In the genomic region with DNA sequence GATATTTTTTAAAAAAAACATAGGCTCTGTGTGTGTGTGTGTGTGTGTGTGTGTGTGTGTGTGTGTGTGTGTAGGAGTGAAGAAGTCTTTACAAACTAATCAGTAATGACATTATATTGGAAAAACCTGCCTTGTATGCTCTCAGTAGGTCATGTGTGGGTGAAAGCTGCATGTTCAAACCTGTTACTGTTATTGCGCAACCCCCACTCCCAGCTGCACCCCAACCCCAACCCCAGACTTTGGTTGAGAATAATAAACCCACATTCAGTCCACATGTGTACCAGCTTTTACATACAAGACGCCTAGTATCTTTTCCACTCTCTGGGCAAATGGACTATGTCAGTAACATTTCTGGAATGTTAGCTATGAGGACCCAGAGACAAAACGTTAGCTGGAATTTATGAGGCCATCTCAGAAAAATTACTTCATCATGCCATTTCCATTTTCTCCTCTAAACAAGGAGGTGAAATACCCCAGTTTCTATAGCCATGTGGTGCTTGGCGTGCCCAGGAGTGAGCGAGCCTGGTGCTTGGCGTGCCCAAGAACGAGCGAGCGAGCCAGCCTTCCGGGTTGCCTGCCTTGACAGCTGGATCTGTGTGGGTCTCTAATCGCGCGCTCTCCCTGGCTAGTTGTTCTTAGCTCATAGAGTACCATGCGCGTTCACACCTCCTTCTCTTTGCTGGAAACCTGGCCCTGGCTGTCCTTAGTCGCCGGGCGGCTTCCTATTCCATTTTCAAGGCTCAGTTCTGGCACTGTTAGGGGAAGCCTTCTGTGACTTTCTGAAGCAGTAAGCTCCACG, we compare ENCODE assay signal across 15 mouse cellular contexts. TPM values are rescaled to one million over a fixed set of nuclear protein-coding genes. Genes with fewer than 3 reads are reported as not detected.
DNase-seq lines count a peak whose midpoint lies in the region; ATAC-seq and TF ChIP-seq lines count a peak whose summit lies in the region.
"Had no signal": no experiment of that assay in that cellular context is flagged by ENCODE, and none has a peak within 500 bp of the region (broad histone marks: within the 10 kb centered on the region; RNA-seq: fewer than 3 reads in every experiment).

No protein-coding gene starts in this region.

- peak; percentile 38 for DNase-seq in gastrocnemius, adult 2 months
- no peak for DNase-seq in gastrocnemius, postnatal 14 days
- DNase-seq in kidney, postnatal 0 days (ENCODE audit: low spot score): peak; percentile 43
- DNase-seq in kidney, adult 2 months: no peak
- DNase-seq in left cerebral cortex, postnatal 14 days (ENCODE audit: low spot score in 2 of 2): no peak
- DNase-seq: cerebellum, postnatal 25 days; kidney, postnatal 36 days; lung, adult 18-20 months; thymus, postnatal 25 days had no signal

- H3K79me2 ChIP-seq in myocyte (ENCODE audit: control insufficient read depth, insufficient read depth): no peaks in the 10 kb centered on the region

- H3K4me1 ChIP-seq in kidney, postnatal 0 days (replicated peaks; ENCODE audit: insufficient read depth, low read length): no peaks in the 10 kb centered on the region
- no peaks in the 10 kb centered on the region for H3K4me1 ChIP-seq in kidney, adult 2 months (ENCODE audit: control insufficient read depth, insufficient read depth, low read length)
- H3K4me1 ChIP-seq: embryonic facial prominence, embryonic 13.5 days had no signal

- H3K4me3 ChIP-seq in gastrocnemius, adult 2 months: peak overlapping the region; percentile 58
- no peak overlapping the region for H3K4me3 ChIP-seq in kidney, postnatal 0 days (replicated peaks; ENCODE audit: low read depth, low read length)
- H3K4me3 ChIP-seq in kidney, adult 2 months (ENCODE audit: insufficient read depth, low read depth, low read length): no peak overlapping the region
- no peak overlapping the region for H3K4me3 ChIP-seq in myocyte
- H3K4me3 ChIP-seq: embryonic facial prominence, embryonic 13.5 days had no signal

- TF ChIP-seq POLR2A in kidney, adult 2 months (IDR thresholded peaks at IDR 0.05; ENCODE audit: low read depth, low read length): no peak
- no peak for TF ChIP-seq POLR2A in myocyte (IDR thresholded peaks at IDR 0.05; ENCODE audit: insufficient read length, low read depth)

- no peaks in the 10 kb centered on the region for H3K36me3 ChIP-seq in kidney, postnatal 0 days (ENCODE audit: insufficient read depth, low read length)
- H3K36me3 ChIP-seq in kidney, adult 2 months (ENCODE audit: control insufficient read depth, insufficient read depth, low read length): no peaks in the 10 kb centered on the region
- no peaks in the 10 kb centered on the region for H3K36me3 ChIP-seq in myocyte (ENCODE audit: control insufficient read depth, insufficient read depth)
- H3K36me3 ChIP-seq: embryonic facial prominence, embryonic 13.5 days had no signal

- TF ChIP-seq CTCF in gastrocnemius, adult 2 months (IDR thresholded peaks at IDR 0.05): no peak
- no peak for TF ChIP-seq CTCF in kidney, postnatal 0 days (IDR thresholded peaks at IDR 0.05; ENCODE audit: low read depth)
- TF ChIP-seq CTCF in kidney, adult 2 months (conservative IDR thresholded peaks at IDR 0.05; ENCODE audit: insufficient read depth, insufficient read length, low read depth, low read length): no peak

- H3K4me2 ChIP-seq in kidney, postnatal 0 days (ENCODE audit: low read length): no peak overlapping the region
- no peak overlapping the region for H3K4me2 ChIP-seq in myocyte (ENCODE audit: low read depth)
- H3K4me2 ChIP-seq: embryonic facial prominence, embryonic 13.5 days had no signal

- no peak overlapping the region for H3ac ChIP-seq in myocyte (ENCODE audit: control insufficient read depth, insufficient read length)

- no peaks in the 10 kb centered on the region for H3K9me3 ChIP-seq in kidney, postnatal 0 days (replicated peaks; ENCODE audit: low read length)
- H3K9me3 ChIP-seq: embryonic facial prominence, embryonic 13.5 days had no signal

- intact Hi-C loops in gastrocnemius, adult 2 months (cut with DNase I): no loop called here
- intact Hi-C loops in gastrocnemius, postnatal 14 days (cut with DNase I; ENCODE audit: low total_unique reads): no loop called here
- intact Hi-C loops in left cerebral cortex, postnatal 14 days (cut with DNase I): no loop called here

- ATAC-seq in kidney, postnatal 0 days (replicated peaks; ENCODE audit: low FRiP score, low read depth): no peak
- ATAC-seq in common myeloid progenitor, adult 5-6 weeks (replicated peaks; ENCODE audit: low read depth, poor library complexity, severe bottlenecking): peak; percentile 50; the same call in 1 of the 2 replicates
- ATAC-seq: inflammation-experienced regulatory T-cells, adult 6 months had no signal

- no peak overlapping the region for H3K9ac ChIP-seq in kidney, postnatal 0 days (ENCODE audit: low read depth, low read length)
- H3K9ac ChIP-seq: embryonic facial prominence, embryonic 13.5 days had no signal

- peak overlapping the region; percentile 56; the same call in 1 of the 2 replicates for H3K27ac ChIP-seq in gastrocnemius, adult 2 months
- H3K27ac ChIP-seq in kidney, postnatal 0 days: no peak overlapping the region
- no peak overlapping the region for H3K27ac ChIP-seq in kidney, adult 2 months (ENCODE audit: insufficient read depth, low read depth, low read length)
- H3K27ac ChIP-seq: embryonic facial prominence, embryonic 13.5 days; macrophage; stomach, postnatal 0 days had no signal

- H3K27me3 ChIP-seq in kidney, postnatal 0 days (ENCODE audit: insufficient read depth, low read length): no peaks in the 10 kb centered on the region
- no peaks in the 10 kb centered on the region for H3K27me3 ChIP-seq in kidney, adult 2 months (replicated peaks; ENCODE audit: control insufficient read depth, insufficient read depth, low read length)
- H3K27me3 ChIP-seq in myocyte (ENCODE audit: control insufficient read depth, insufficient read depth, insufficient read length): no peaks in the 10 kb centered on the region
- H3K27me3 ChIP-seq: embryonic facial prominence, embryonic 13.5 days had no signal

- WGBS in kidney, postnatal 0 days: 87% methylated on average over 19 of the region's 19 CpGs
- 83% methylated on average over 19 of the region's 19 CpGs for WGBS in kidney, adult 2 months

TF ChIP-seq in myocyte, 11 proteins besides CTCF, POLR2A, EP300 and RAD21:
- peak; percentile 86 for TF ChIP-seq CEBPB (IDR thresholded peaks at IDR 0.05; ENCODE audit: insufficient read depth, poor library complexity, severe bottlenecking)
- no peak for TF ChIP-seq REST (IDR thresholded peaks at IDR 0.05; ENCODE audit: insufficient read depth, insufficient read length)
- TF ChIP-seq TCF12 (IDR thresholded peaks at IDR 0.05; ENCODE audit: insufficient read depth, poor library complexity, severe bottlenecking): no peak
- peak in 1 of 3 experiments; percentile 19 for TF ChIP-seq MYOG (IDR thresholded peaks at IDR 0.05; ENCODE audit: control insufficient read depth in 1 of 3, insufficient read depth in 1 of 3, insufficient read length in 2 of 3, low read depth in 2 of 3)

RNA-seq across cellular contexts. Expression of gene Dyrk2, which starts 30.5 kb away (rescaled TPM):
- 10 to 100 TPM; 55.0 to 87.9 TPM for total RNA-seq in gastrocnemius, adult 2 months (2021)
- 10 to 100 TPM; 44.3 to 74.0 TPM for total RNA-seq in gastrocnemius, postnatal 14 days (2021)
- polyA plus RNA-seq in kidney, postnatal 0 days (2015; fragmentation: Nextera tagmentation; extraction: Ambion mirVana): 8.5 TPM in 2 replicates
- 21.2 and 21.5 TPM in 2 replicates for polyA plus RNA-seq in kidney, adult 2 months (2012; rRNA removed)
- 15.7 and 18.7 TPM in 2 replicates for total RNA-seq in common myeloid progenitor, adult 5-6 weeks (2017)
- 24.2 TPM for polyA plus RNA-seq in myocyte (2012; fragmentation: generic; extraction: Trizol)
- total RNA-seq in left cerebral cortex, postnatal 14 days (2021): 10 to 100 TPM; 71.5 to 73.7 TPM

Comparison
In these comparisons a context has a peak if more than half of its experiments do, and no peak if none do; other contexts are left out.
1. DNase-seq: peak in gastrocnemius, adult 2 months (single experiment) and kidney, postnatal 0 days (single experiment); none in gastrocnemius, postnatal 14 days (single experiment), kidney, adult 2 months (single experiment) and left cerebral cortex, postnatal 14 days (0 of 2).